Mouse (Mus musculus): ENCODE results near the gene Eif5a. TPM values are rescaled to one million over a fixed set of nuclear protein-coding genes. Genes with fewer than 3 reads are reported as not detected.
A peak's percentile ranks its signal among the peaks of the same experiment; 100 is the strongest.

Eif5a gene
- polyA plus RNA-seq, 1 experiment from 2014 or later: 1,129 TPM

DNA sequence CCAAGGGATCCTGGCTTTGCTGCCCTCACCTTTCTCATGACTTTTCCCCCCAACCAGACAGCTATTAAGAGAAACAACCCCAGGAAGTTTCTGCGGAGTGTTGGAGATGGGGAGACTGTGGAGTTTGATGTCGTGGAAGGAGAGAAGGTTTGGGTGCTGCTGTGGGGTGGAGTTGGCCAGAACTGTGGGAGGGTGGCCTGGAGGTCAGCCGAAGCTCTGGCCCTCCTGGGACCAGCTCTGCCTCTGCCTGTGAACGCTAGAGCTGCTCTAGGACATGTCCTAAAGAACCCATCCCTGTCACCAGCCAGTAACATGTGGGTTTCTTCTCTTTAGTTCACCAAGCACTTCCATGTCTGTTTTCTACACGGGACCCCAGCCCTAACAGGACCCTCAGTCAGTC is 17.4 kb upstream of the Eif5a start:
- no peaks in the 10 kb centered on the region for H3K36me3 ChIP-seq
- peaks cover 55% of the 10 kb centered on the region for H3K27me3 ChIP-seq
- WGBS: 64% methylated on average over 5 of the region's 5 CpGs
- H3K9me3 ChIP-seq: no peaks in the 10 kb centered on the region
- H3K4me1 ChIP-seq (replicated peaks): peaks cover 23% of the 10 kb centered on the region
- H3K4me2 ChIP-seq: no peak overlapping the region
- H3K27ac ChIP-seq: no peak overlapping the region
- no peak for ATAC-seq (ENCODE audit: low FRiP score)
- H3K9ac ChIP-seq: no peak overlapping the region
- H3K4me3 ChIP-seq: no peak overlapping the region

DNA sequence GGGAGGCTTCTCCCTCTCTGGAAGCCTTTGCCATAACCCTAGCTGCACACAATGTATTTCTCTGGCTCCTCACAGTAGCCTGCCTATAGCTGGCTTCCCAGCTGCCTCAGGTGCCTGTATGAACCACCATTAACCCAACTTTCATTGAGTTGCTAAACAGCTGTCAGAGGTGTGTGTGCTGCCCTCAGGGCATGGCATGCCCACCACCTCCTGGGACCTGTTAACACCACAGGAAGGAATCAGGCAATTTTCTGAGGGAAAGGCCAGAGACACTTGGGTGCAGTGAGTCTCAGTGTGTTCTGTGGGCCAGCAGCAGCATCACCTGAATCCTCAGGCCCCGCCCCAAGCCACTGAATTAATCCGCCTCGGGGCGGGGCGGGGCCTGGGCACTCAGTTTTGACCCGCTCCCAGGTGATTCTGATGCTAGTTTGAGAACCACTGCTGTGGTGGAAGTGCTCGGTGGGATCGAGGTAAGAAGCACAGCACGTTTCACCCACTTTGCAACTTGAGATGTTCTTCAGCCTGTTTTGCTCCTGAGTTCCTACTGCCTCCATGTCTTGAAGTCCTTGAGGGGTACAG is 16.7 kb upstream of the Eif5a start:
- Histone ChIP-seq H3K9ac (peak overlapping the region; percentile 35; the same call in 1 of the 2 replicates), H3K4me2 (no peak overlapping the region)

DNA sequence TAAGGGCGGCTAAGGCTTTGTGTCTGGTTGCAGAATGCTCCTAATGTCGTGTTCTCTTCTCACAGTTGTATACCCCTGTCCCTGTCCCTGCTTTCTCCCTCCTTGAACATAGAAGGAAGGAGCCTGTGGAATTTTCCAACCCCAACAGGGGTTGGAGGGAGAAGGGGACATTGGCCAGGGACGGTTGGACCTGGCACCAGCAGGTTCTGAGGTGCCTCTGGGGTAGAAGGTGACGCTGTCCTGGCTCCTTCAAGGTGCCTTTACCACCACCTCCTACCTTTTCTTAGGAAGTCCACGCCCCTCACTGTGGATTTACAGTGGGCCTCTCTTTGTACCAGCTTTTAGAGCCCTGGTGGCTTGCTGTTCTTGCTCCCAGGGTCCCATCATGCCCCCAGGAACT is 16.1 kb upstream of the Eif5a start:
- Histone ChIP-seq H3K4me1 (replicated peaks) (peaks cover 25% of the 10 kb centered on the region), H3K9ac (no peak overlapping the region), H3K27ac (no peak overlapping the region), H3K27me3 (peaks cover 55% of the 10 kb centered on the region), H3K36me3 (no peaks in the 10 kb centered on the region), H3K4me2 (no peak overlapping the region), H3K4me3 (no peak overlapping the region), H3K9me3 (no peaks in the 10 kb centered on the region)
- WGBS: 72% methylated on average over 5 of the region's 5 CpGs
- no peak for ATAC-seq (ENCODE audit: low FRiP score)

More for the DNA sequence above, 16.7 kb upstream of the Eif5a start:
- WGBS: 36% methylated on average over 9 of the region's 9 CpGs
- H3K4me3 ChIP-seq: no peak overlapping the region
- H3K27ac ChIP-seq: no peak overlapping the region
- no peaks in the 10 kb centered on the region for H3K36me3 ChIP-seq
- ATAC-seq (ENCODE audit: low FRiP score): no peak
- H3K4me1 ChIP-seq (replicated peaks): peaks cover 25% of the 10 kb centered on the region
- no peaks in the 10 kb centered on the region for H3K9me3 ChIP-seq
- peaks cover 55% of the 10 kb centered on the region for H3K27me3 ChIP-seq

DNA sequence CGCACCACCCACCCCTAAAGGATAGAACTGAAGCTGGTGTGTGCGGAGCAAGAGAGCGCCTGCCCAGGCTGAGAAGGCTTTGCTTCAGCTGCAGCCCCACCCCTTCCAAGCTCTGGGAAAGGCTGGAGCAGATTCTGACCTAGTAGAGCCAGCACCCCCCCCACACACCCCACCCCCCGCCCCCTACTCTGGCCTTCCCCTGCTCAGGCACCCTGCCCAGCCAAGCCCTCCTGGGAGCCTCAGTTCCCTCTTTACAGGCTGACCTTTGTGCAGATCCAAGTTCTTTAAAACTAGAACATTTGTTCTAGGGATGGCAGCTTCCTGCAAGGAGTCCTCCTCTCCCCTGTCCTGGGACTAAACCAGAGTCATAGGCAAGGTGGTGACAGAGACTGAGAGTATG is 15.6 kb upstream of the Eif5a start:
- no peak for ATAC-seq (ENCODE audit: low FRiP score)
- Histone ChIP-seq H3K9ac (no peak overlapping the region), H3K4me1 (replicated peaks) (peaks cover 25% of the 10 kb centered on the region), H3K36me3 (no peaks in the 10 kb centered on the region), H3K4me2 (no peak overlapping the region), H3K4me3 (no peak overlapping the region), H3K9me3 (no peaks in the 10 kb centered on the region), H3K27me3 (peaks cover 55% of the 10 kb centered on the region), H3K27ac (no peak overlapping the region)
- WGBS: 50% methylated on average over 4 of the region's 4 CpGs

DNA sequence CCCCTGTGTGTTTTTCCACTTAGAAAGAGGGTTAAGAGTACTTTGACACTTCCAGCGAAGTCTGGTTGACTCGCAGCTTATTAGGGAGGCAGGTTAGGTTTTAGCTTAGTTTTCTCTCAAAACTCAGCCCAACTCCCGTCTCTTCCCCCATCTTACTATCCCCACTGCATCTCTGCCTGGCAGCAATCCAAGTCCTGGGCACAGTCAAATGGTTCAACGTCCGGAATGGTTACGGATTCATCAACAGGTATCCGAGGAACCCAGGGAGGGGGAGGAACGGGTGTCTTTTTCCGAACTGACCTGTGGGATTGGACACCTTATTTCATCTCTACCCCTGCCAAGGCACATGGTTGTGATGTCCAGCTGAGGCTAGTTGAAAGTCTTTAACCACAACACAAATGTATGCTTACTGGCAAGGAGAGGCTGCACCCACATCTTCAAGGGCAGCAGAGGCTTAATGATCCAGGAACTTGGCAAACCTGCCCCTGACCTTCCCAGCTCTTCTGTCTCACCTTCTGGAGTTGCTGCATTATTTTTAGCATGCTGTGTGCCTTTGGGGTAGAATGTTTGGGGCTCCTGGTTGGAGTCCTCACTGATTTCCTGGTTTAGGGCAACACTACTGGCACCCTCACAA is 15.1 kb upstream of the Eif5a start:
- WGBS: 44% methylated on average over 9 of the region's 9 CpGs
- Histone ChIP-seq H3K9ac (peak overlapping the region; percentile 75; the same call in 1 of the 2 replicates), H3K36me3 (no peaks in the 10 kb centered on the region), H3K4me2 (peak overlapping the region; percentile 99), H3K9me3 (no peaks in the 10 kb centered on the region), H3K27me3 (peaks cover 58% of the 10 kb centered on the region), H3K4me1 (replicated peaks) (peaks cover 25% of the 10 kb centered on the region), H3K27ac (no peak overlapping the region), H3K4me3 (peak overlapping the region; percentile 61)
- ATAC-seq (ENCODE audit: low FRiP score): no peak

DNA sequence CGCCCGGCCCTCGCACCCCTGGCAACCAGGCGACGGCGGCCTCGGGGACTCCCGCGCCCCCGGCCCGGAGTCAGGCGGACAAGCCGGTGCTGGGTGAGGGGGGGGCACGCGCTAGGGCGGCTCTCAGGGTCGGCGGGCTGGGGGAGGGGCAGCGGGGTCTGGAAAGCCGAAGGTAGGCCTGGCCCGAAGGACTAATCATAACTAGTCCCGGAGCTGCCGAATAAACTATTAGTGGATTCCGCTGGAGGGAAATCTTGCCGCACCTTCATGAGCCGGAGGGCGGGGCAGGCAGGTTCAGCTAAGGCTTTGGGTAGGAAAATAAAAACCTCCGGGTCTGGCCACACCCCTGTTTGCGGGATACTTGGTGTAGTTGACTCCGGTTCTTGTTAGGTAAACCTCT is 14.4 kb upstream of the Eif5a start:
- Histone ChIP-seq H3K9ac (peak overlapping the region; percentile 75), H3K27ac (no peak overlapping the region), H3K36me3 (no peaks in the 10 kb centered on the region), H3K4me2 (peak overlapping the region; percentile 99), H3K4me1 (replicated peaks) (peaks cover 25% of the 10 kb centered on the region), H3K4me3 (peak overlapping the region; percentile 61), H3K9me3 (no peaks in the 10 kb centered on the region), H3K27me3 (peaks cover 61% of the 10 kb centered on the region)
- WGBS: 2% methylated on average over 26 of the region's 30 CpGs
- ATAC-seq (ENCODE audit: low FRiP score): no peak

DNA sequence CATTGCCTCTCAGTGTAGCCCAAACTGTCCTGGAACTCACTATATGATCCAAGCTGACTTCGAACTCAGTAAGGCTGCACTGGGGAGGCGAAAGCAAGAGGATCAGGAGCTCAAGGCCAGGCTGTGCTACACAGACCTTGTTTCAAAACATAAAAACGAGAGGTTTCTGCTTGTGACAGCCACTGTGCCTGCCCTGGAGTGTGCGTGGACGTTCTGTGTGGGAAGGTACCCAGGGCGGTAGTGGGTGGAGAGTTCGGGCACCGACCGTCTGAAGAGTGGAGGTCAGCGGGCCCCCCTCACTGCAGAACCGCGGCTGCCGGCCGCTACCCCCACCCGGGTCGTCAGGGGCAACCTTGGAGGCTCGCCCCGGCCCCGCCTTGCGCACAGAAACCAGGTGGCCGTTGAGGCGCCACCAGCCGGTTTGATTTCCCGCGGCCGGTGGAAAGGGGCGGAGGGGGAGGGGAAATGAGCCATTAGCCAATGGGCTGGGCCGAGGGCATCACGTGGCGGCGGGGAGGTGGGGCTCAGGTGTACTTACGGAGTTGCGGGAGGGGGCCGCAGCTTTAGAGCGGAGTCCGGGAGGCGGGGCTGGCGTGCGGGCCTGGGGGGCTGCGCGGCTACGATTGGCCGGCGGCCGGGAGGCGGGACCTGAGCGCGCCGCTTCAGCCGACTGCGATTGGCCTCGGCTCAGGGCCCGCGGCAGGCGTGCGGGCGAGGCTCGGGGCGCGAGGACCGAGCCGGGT is 13.6 kb upstream of the Eif5a start, which contains the start of gene Ybx2:
Gene Ybx2 (plus strand): TSS at position 660 of the 743 bp plus-strand sequence.
- 1% methylated on average over 42 of the region's 62 CpGs for WGBS
- peak; percentile 93 for ATAC-seq (ENCODE audit: low FRiP score)
- Histone ChIP-seq H3K27me3 (peaks cover 63% of the 10 kb centered on the region), H3K36me3 (no peaks in the 10 kb centered on the region), H3K9me3 (no peaks in the 10 kb centered on the region), H3K27ac (no peak within 1 kb of the TSS), H3K4me2 (peak within 1 kb of the TSS; percentile 99), H3K4me3 (peak within 1 kb of the TSS; percentile 61), H3K9ac (peak within 1 kb of the TSS; percentile 75), H3K4me1 (replicated peaks) (peaks cover 21% of the 10 kb centered on the region)

DNA sequence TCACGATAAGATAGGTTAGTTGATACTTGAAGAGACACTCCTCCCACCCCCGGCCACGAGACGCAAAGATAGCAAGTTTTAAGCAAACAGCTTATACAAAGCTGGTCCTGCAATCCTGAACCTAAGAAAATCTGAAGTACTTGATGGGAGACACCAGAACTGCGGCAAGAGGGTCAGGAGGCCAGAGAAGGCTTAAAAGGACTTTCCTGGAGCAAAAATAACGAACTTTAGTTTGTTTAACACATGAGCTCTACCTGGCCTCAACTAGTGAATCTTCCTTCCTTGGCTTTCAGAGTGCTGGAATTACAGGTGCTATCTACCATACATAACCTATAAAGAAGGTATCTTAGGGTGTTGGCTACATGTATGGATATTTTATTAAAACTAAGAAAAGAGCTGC is 12.9 kb upstream of the Eif5a start:
- no peaks in the 10 kb centered on the region for H3K36me3 ChIP-seq
- H3K9ac ChIP-seq: no peak overlapping the region
- peaks cover 21% of the 10 kb centered on the region for H3K4me1 ChIP-seq (replicated peaks)
- no peaks in the 10 kb centered on the region for H3K9me3 ChIP-seq
- 26% methylated on average over 6 of the region's 6 CpGs for WGBS
- peaks cover 57% of the 10 kb centered on the region for H3K27me3 ChIP-seq
- no peak overlapping the region for H3K27ac ChIP-seq
- peak overlapping the region; percentile 19 for H3K4me3 ChIP-seq
- H3K4me2 ChIP-seq: peak overlapping the region; percentile 42; the same call in 1 of the 2 replicates
- ATAC-seq (ENCODE audit: low FRiP score): no peak

DNA sequence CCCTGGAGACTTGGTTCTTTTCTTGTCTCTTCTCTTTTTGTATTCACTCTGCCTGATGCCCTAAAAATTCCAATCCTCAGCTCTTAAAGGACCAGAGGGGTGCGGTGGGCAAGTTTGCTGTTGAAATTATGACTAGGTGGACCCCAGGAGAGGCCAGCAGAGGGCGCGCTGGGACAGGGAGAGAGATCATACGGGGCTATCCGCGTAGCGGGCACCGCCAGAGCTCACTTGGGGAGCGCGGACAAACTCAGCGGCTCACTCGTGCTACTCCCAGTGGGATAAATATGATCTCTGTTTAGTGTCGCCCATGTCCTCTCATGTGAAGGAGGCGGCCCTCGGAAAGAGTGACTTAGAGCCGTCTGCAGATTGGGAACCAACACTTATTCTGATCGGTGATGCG is 12.4 kb upstream of the Eif5a start:
- Histone ChIP-seq H3K4me3 (peak overlapping the region; percentile 19), H3K4me1 (replicated peaks) (peaks cover 21% of the 10 kb centered on the region), H3K36me3 (no peaks in the 10 kb centered on the region), H3K4me2 (peak overlapping the region; percentile 42), H3K9ac (no peak overlapping the region), H3K9me3 (no peaks in the 10 kb centered on the region), H3K27ac (no peak overlapping the region), H3K27me3 (peaks cover 52% of the 10 kb centered on the region)
- no peak for ATAC-seq (ENCODE audit: low FRiP score)
- WGBS: 2% methylated on average over 18 of the region's 18 CpGs

DNA sequence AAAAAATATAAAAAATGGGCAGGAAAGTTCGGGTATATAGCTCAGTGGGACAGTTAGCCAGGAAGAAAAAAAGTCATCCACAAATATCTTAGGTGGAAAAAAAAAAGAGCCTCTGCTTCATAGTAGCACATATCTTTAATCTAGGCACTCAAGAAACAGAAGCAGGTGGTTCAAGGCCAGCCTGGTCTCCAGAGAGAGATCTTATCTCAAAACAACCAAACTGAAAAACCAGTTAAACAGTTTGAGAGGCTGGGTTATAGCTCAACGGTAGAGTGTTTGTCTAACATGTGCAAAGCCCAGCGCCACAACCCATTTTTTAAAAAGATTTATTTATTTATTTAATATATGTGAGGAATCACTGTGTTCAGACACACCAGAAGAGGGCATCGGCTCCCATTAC is 11.3 kb upstream of the Eif5a start:
- 84% methylated on average over 4 of the region's 4 CpGs for WGBS
- Histone ChIP-seq H3K4me3 (no peak overlapping the region), H3K9me3 (no peaks in the 10 kb centered on the region), H3K4me2 (no peak overlapping the region), H3K36me3 (no peaks in the 10 kb centered on the region), H3K27ac (no peak overlapping the region), H3K4me1 (replicated peaks) (peaks cover 21% of the 10 kb centered on the region), H3K27me3 (peaks cover 44% of the 10 kb centered on the region), H3K9ac (no peak overlapping the region)
- ATAC-seq (ENCODE audit: low FRiP score): no peak

DNA sequence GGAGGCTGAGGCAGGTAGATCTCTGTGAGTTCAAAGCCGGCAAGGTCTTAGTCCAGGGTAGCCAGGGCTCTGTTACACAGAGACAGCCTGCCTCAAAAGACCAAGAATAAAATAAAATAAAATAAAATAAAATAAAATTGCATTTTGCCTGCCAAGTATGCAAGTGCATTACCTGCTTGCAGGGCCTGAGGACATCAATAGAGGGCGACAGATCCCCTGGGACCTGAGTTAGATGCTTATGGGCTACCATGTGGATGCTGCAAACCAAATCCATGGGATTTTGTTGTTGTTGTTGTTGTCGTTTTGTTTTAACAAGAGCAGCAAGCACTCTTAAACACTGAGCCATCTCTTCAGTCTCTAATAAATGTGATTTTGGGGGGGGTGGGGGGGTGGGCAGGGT is 10.5 kb upstream of the Eif5a start:
- Histone ChIP-seq H3K27ac (no peak overlapping the region), H3K9me3 (no peaks in the 10 kb centered on the region), H3K4me2 (no peak overlapping the region), H3K27me3 (peaks cover 36% of the 10 kb centered on the region), H3K9ac (no peak overlapping the region), H3K4me1 (replicated peaks) (peaks cover 21% of the 10 kb centered on the region), H3K4me3 (no peak overlapping the region), H3K36me3 (no peaks in the 10 kb centered on the region)
- WGBS: 38% methylated on average over 3 of the region's 3 CpGs
- no peak for ATAC-seq (ENCODE audit: low FRiP score)

DNA sequence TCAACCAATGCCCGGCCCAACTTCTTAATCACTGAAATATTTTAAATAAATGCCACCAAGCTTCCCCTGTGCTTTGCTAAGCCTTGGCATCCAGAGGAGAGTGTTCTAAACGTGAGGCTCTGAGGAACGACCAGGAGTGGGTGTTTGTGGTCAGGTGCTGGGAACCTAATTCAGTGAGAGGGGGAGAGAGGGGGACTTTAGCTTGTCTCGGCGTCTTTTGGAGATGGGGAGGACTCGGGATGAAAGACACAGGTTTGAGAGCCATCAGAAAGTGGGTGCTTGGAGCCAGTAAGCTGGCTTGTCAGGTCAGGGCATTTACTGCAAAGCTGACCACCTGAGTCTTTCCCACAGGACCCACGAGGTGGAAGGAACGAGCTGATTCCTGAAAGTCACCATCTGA is 10.0 kb upstream of the Eif5a start:
- H3K36me3 ChIP-seq: no peaks in the 10 kb centered on the region
- H3K4me2 ChIP-seq: no peak overlapping the region
- peaks cover 18% of the 10 kb centered on the region for H3K4me1 ChIP-seq (replicated peaks)
- no peak for ATAC-seq (ENCODE audit: low FRiP score)
- no peak overlapping the region for H3K9ac ChIP-seq
- H3K9me3 ChIP-seq: no peaks in the 10 kb centered on the region
- H3K27ac ChIP-seq: no peak overlapping the region
- no peak overlapping the region for H3K4me3 ChIP-seq
- peaks cover 31% of the 10 kb centered on the region for H3K27me3 ChIP-seq
- WGBS: 73% methylated on average over 8 of the region's 8 CpGs

Data from hindbrain, embryonic 13.5 days (tissue).